Mouse (Mus musculus) cerebellum, postnatal 10 days (tissue): Measurements from ENCODE around the gene Fanca.

Experiments used
- DNase-seq, 2 experiments: peaks; one replicate each; pipeline ENCODE4 v3.0.0; 2021; ENCODE audit warnings: mixed read lengths in 2 of 2

Gene Fanca

GRCm38 (mm10) chr8:123318467-123318911 lies at the start of gene Fanca:
Gene Fanca, minus strand, starts transcription at chr8:123318576.
- peak; percentile 96 to 97 for DNase-seq

- DNase-seq: peak; percentile 88 to 92
Measured at GRCm38 (mm10) chr8:123361082-123361739, 42.8 kb upstream of the Fanca start.

GRCm38 (mm10) chr8:123353216-123353615 lies 34.8 kb upstream of the Fanca start:
- DNase-seq: no peak

DNA sequence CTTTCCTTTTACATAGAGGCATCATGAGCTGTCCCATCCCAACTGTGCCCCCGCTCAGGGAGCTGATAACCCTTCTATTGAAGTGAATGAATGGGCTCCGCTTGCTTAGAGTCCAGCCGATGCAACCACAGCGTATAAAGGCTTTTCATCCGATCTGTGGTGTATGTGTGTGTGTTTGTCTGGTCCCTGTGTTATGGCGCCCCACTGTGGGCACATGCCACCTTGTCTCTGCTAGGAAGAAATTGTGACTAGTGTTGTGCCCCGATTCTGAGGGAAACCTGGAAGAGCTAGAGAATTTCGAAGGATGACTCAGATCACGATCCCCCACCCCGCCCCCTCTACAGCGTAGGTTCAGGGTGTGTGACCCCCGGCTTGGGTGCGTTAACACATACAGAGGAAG lies 34.4 kb upstream of the Fanca start:
- DNase-seq: peak; percentile 58 to 69

GRCm38 (mm10) chr8:123352118-123352517 lies 33.7 kb upstream of the Fanca start:
- no peak for DNase-seq

GRCm38 (mm10) chr8:123349073-123349472 lies 30.7 kb upstream of the Fanca start:
- no peak for DNase-seq

GRCm38 (mm10) chr8:123348237-123348843 lies 30.0 kb upstream of the Fanca start:
- DNase-seq: peak in 1 of 2 experiments; percentile 51

DNA sequence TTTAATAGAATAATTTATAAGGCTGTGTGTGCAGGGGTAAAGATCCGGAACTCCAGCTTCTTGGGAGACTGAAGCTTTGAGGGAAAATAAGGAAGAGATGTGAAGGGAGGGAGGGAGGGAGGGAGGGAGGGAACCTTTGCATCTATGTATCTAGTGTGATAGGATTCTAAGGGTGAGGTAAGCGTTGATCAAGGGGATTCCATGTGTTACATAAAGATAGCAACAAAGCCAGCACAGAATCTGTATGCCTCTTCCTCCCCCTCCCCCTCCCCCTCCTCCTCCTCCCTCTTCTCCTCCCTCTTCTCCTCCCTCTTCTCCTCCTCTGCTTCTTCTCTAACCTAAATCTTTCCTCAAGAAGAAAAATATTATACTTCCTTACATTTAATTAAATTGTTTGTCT lies 28.9 kb upstream of the Fanca start:
- DNase-seq: no peak

DNA sequence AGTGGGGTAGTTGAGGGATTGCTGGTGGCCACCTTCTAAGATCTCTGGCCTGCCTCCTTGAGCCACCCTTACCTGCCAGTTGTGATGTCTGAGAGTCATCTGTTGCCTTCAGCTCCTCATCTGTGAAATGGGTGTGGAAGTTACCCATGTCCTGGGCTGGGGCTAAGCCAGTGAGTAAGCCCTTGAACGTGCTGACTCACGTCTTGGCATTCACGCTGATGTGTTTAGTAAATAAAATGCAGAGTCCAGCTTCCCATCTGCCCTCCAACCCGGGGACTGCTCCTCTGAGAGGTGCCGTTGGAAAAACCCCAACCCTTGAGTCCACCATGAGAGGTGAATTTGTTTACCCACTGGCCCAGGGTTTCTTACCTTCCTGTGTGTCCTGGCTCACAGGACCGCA lies 27.5 kb upstream of the Fanca start:
- DNase-seq: no peak

DNA sequence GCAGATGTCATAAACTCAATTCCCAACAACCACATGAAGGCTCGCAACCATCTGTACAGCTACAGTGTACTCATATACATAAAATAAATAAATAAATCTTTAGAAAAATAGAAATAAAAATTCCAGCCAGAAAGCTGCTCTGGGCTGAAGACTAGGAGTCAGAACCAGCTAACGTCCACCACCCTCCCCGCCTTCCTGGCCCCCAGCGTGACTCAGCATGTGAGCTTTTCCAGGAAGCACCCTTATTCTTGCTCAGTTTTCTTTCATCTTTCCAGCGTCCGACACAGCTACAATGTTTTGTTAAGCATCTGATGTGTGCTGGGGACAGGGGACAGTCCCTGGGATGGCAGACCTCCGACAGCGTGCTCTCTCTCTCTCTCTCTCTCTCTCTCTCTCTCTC lies 26.8 kb upstream of the Fanca start:
- no peak for DNase-seq

DNA sequence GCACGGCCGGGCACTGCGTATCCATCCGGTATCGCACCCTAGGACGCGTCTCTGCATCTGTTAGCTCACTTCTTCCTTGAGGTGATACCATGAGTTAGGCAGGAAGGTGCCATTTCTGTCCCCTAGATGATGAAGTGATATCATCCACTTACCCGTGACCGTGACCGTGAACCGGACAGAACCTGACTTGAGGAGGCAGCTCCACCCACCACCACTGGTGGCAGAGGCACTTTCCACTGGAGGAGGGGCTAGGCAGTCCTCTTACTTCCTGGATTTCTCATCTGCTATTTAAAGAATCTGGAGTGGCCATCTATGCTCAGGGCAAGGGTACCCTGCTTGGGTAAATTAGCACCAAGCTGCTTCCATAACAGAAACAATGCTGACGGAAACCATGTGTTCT lies 25.0 kb upstream of the Fanca start:
- no peak for DNase-seq

GRCm38 (mm10) chr8:123342911-123343310 lies 24.5 kb upstream of the Fanca start:
- no peak for DNase-seq

GRCm38 (mm10) chr8:123342253-123342652 lies 23.9 kb upstream of the Fanca start:
- no peak for DNase-seq

GRCm38 (mm10) chr8:123341040-123342015 lies 23.0 kb upstream of the Fanca start:
- no peak for DNase-seq

- no peak for DNase-seq
Measured at GRCm38 (mm10) chr8:123340071-123340470, 21.7 kb upstream of the Fanca start.

DNA sequence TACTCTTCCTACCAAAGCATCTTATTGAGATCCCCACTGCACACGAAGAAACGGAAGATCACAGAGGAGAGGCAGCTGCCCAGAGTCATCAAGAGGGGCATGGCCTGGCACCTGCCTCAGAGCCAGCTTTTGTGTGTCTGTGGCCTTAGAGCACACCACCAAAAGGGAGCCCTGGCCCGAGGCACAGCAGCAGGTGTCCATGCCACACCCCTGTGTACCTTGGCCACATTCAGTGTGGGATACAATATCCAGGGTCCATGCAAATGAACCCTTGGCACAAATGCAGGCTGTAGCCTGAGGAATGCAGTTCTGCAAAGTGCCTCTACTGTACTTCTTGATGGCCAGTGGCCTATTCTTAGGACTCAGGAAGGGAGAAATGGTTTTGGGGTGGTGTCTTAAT lies 19.1 kb upstream of the Fanca start:
- no peak for DNase-seq

DNA sequence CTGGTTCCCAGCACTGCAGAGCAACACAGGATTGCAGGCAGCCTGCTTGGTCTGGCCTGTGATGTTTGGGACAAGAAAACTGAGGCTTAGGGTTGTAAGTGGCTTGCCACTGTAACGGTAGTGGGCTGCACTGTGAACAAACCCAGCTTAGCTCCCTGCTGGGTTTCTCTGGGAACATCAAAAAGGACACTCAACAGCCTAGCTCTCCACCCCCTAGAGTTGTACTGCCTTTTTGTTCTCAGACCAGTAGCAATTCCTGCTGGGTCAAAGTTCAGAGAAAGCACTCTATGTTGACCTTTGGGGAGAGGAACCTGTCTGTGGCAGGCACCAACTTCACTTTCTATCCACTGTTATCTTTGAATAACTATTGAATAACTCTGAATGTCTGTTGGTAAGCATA lies 16.1 kb upstream of the Fanca start:
- DNase-seq: no peak

- DNase-seq: peak; percentile 34 to 48
Measured at GRCm38 (mm10) chr8:123333864-123334263, 15.5 kb upstream of the Fanca start.

DNA sequence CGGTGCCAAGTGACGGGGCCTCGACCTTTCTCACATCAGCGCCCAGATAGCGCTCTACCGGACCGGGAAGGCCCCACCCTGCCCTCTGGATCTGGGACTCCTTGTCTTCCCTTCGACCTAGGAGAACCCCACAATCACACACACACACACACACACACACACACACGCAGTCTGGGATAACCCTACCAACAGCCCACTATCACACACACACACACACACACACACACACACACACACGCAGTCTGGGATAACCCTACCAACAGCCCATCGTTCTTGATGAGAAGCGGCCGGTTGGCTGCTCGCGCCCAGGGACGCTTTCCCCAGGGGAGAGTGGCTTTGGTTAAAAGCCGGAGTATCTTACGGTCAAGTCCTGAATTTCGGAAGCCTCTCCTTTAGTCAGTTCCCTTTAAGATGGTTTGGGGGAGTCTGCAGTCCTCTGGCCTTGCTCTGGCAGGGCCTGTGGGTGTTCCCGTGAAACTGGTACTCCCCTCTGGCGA lies 14.8 kb upstream of the Fanca start:
- DNase-seq: peak; percentile 55 to 61

DNA sequence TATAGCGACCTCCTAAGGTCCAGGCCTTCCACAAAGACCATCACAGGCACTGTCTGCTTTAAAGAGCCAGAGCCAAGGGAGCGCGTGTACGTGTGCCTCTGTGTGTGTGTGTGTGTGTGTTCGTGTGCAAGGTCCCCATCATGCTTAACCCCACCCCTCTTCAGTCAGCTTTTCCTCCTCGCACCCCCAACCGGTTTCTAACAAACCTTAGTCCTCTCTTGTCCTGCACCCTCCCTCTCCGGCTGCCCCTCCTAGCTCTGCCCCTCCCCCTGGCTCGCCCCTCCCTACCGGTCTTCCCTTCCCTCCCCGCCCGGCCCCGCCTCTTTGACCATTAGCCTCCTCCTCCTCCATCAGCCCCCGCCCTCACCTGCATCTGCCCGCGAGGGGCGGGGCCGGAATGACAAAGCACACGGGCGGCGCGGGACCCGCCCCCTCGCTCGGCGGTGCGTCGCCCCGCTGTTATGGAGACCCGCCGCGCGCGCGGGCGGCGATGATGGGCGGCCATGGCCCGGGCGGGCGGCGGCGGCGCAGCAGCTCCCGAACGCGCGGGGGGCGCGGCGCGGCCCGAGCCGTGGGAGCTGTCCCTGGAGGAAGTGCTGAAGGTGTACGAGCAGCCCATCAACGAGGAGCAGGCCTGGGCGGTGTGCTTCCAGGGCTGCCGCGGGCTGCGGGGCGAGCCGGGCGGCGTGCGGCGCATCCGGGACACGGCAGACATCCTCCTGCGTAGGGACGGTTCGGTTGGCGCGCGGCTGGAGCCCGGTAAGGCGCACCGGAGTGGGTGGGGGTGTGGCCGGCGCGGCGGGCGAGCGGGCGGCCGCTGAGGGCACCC lies 14.1 kb upstream of the Fanca start, which contains the start of gene Spire2:
Gene Spire2, plus strand, starts transcription at position 452 of the 829 bp plus-strand sequence.
- peak; percentile 90 to 96 for DNase-seq

DNA sequence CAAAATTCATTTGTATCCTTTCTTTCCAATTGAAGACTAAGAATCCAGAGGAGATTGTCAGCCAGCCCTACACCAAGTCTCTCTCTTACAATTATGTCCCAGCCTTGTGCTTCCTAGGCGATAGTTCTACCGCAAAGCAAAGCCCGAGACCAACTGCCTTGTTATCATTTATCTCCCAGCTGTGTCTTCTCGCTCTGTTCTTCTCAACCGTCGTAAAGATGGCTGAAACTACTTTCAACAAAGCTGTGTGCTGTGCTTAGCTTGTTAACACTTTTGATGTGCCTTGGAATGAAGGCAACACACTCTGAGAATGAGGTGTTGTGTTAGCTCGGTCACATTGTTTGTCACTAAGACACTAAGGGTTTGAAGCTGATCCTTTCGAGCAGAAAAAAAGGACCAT lies 13.4 kb upstream of the Fanca start:
- no peak for DNase-seq

GRCm38 (mm10) chr8:123331301-123331700 lies 12.9 kb upstream of the Fanca start:
- no peak for DNase-seq
